Mouse (Mus musculus) Patski (cell line): ENCODE measurements around the gene Gadd45gip1. TPM values are rescaled to one million over a fixed set of nuclear protein-coding genes. Genes with fewer than 3 reads are reported as not detected.

Source experiments
- ATAC-seq: fragments of 100-300 bp; one replicate; pipeline ENCODE4 v1.8.0; 2021
- CTCF ChIA-PET: fragments of 350-600 bp; sonication (Branson Sonifier 250); formaldehyde crosslinking; loops from one replicate; lab custom pipeline; 2022; ENCODE audit warnings: inconsistent platforms; lab: Charles Lee
- POLR2A ChIA-PET: fragments of 350-600 bp; sonication (Branson Sonifier 250); formaldehyde crosslinking; loops from one replicate; lab custom pipeline; 2022; ENCODE audit warnings: antibody characterized with exemption, inconsistent platforms; lab: Charles Lee
- DNase-seq: peaks from one replicate; pipeline ENCODE4 v3.0.0-alpha.2; 2011; ENCODE audit warnings: low read depth, low spot score
- H3K27me3 ChIP-seq: fragments of 371-371 bp; one replicate; pipeline ENCODE4 v1.5.1; 2021
- CTCF ChIP-seq: fragments of 100-300 bp; IDR thresholded peaks from one replicate; pipeline ENCODE4 v1.5.1; 2021
- in situ Hi-C: fragments of 300-500 bp; cut with MboI; formaldehyde crosslinking; loops from 3 replicates; pipeline ENCODE4 v1.11.1; 2018; ENCODE audit warnings: low pct_unique_long_range_greater_than_20kb, mixed read lengths
- polyA plus RNA-seq: library from polyadenylated mRNA; unstranded; gene quantifications from one replicate; pipeline ENCODE4 v1.2.3, GENCODE M21; 2021

Gadd45gip1 gene
- polyA plus RNA-seq, 1 experiment from 2014 or later, result 31.8 TPM

- DNase-seq (no peak), ATAC-seq (peak; percentile 24)
- no peak for TF ChIP-seq CTCF
- no peaks in the 10 kb centered on the region for H3K27me3 ChIP-seq
- POLR2A ChIA-PET, result no interaction called here
- in situ Hi-C loops, result no loop called here
- CTCF ChIA-PET, result interaction anchor here (0.8 to 1.7 kb wide), 2 partner anchors 10 to 31 kb away, joined by 3 to 7 read pairs; no protein-coding TSS in a partner anchor
Measured at GRCm38 (mm10) chr8:84872309-84872965, 41.1 kb downstream of the Gadd45gip1 start.

DNA sequence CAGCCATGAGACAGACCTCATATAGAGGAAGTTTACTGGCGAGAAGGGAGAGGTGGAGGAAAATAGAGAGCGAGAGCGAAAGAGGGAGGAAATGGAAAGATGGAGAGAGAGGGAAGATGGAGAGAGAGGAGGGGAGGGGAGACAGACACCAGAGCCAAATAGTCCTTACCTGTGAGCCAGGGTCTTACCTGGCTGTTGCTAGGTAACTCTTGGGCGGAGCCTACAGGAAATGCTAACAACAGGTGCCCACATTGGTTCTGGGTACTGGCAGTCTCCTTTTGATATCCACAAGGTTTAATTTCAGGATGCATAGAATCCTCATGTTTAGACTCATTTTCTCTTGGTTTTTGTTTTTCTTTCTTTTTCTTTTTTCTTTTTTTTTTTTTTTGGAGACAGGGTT is 41.7 kb downstream of the Gadd45gip1 start:
- no peak for TF ChIP-seq CTCF
- no peak for ATAC-seq
- in situ Hi-C loops, result no loop called here
- CTCF ChIA-PET, result no interaction called here
- no peaks in the 10 kb centered on the region for H3K27me3 ChIP-seq
- POLR2A ChIA-PET, result no interaction called here
- no peak for DNase-seq

DNA sequence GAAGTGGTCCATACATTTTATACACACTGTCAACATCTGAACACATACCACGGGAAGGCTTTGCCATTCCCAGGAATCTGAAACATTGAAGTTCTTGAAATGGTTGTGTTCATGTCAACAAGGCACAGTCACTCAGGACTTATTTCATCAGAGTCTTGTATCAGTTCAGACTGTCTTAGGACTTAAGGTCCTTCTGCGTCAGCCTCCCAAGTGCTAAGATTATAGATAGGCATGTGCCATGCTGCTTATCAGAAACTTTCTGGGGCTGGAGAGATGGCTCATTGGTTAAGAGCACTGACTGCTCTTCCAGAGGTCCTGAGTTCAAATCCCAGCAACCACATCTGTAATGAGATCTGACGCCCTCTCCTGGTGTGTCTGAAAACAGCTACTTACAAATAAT is 43.0 kb downstream of the Gadd45gip1 start:
- in situ Hi-C loops, result no loop called here
- DNase-seq, result no peak
- TF ChIP-seq CTCF, result no peak
- no peak for ATAC-seq
- no peaks in the 10 kb centered on the region for H3K27me3 ChIP-seq
- POLR2A ChIA-PET, result interaction anchor here (1.3 kb wide), 1 partner anchor 28 kb away, joined by 4 read pairs; no protein-coding TSS in a partner anchor
- CTCF ChIA-PET, result interaction anchor here (1.3 to 1.4 kb wide), 4 partner anchors 9 to 18 kb away, joined by 3 to 4 read pairs (median 4); no protein-coding TSS in a partner anchor

DNA sequence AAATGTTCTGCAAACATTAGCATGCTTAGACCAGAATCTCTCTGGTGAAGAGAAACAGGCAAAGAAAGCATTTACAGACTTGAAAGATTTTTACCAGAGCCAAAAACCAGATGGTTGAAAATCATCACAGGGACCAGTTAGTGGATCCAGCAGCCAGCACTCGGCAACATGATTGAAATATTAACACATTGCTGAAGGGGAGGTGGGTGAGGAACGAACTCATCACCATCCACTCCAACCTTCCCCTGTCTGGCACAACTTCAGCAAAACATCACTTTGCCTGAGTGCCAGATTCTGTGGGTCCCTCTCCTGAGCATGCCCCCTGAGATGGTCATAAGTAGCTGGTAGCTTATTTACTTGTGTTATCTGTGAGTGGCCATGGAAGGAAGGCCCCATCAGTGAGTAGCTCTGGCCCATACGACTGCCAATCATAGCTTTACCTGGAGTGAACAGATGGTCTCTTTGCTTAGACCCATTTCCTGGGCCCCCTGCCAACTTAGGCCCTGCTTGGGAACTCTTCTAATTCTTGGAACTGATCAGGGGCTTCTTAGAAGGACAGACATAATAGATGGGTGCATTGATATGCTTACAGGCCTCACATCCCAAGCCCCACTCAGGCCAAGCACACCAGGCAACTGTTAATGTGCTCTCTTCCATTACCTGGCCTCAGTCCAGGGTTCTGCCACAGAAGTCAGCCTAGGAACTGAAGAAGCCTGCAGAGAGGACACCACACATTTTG is 46.1 kb downstream of the Gadd45gip1 start:
- ATAC-seq, result no peak
- ChIA-PET POLR2A (no interaction called here), CTCF (interaction anchor here (1.9 to 4.1 kb wide), 2 partner anchors 9 to 25 kb away, joined by 4 to 19 read pairs; partner anchors contain the start of gene Klf1)
- no peaks in the 10 kb centered on the region for H3K27me3 ChIP-seq
- TF ChIP-seq CTCF, result no peak
- DNase-seq, result no peak
- in situ Hi-C loops, result no loop called here

- in situ Hi-C loops, result no loop called here
- no peak for TF ChIP-seq CTCF
- POLR2A ChIA-PET, result no interaction called here
- DNase-seq (no peak), ATAC-seq (no peak)
- H3K27me3 ChIP-seq, result no peaks in the 10 kb centered on the region
- CTCF ChIA-PET, result interaction anchor here (4.1 kb wide), 1 partner anchor 23 kb away, joined by 19 read pairs; the partner anchor contains the start of gene Klf1
Measured at GRCm38 (mm10) chr8:84878915-84879314, 47.6 kb downstream of the Gadd45gip1 start.

GRCm38 (mm10) chr8:84884728-84885127 is 53.4 kb downstream of the Gadd45gip1 start:
- no peak for TF ChIP-seq CTCF
- ChIA-PET CTCF (no interaction called here), POLR2A (no interaction called here)
- in situ Hi-C loops, result no loop called here
- ATAC-seq (no peak), DNase-seq (no peak)
- no peaks in the 10 kb centered on the region for H3K27me3 ChIP-seq

Other genes with a start within 250 kb of the Gadd45gip1 start
- gene Ier2, start 168.7 kb upstream of the Gadd45gip1 start, polyA plus RNA-seq, result 113 TPM
- 106 TPM for gene Trmt1, start 145.2 kb upstream of the Gadd45gip1 start, polyA plus RNA-seq
- gene Nacc1, start 143.7 kb upstream of the Gadd45gip1 start, polyA plus RNA-seq, result 109 TPM
- 0.13 TPM for gene Lyl1, start 130.1 kb upstream of the Gadd45gip1 start, polyA plus RNA-seq
- 1.4 TPM for gene G430095P16Rik, start 108.5 kb upstream of the Gadd45gip1 start, polyA plus RNA-seq
- gene Nfix, start 31.2 kb upstream of the Gadd45gip1 start, polyA plus RNA-seq, result 32.5 TPM
- gene Dand5, start 8.7 kb upstream of the Gadd45gip1 start, polyA plus RNA-seq, result 12.5 TPM
- 126 TPM for gene Rad23a, start 9.1 kb downstream of the Gadd45gip1 start, polyA plus RNA-seq
- 1,232 TPM for gene Calr, start 15.4 kb downstream of the Gadd45gip1 start, polyA plus RNA-seq
- gene Farsa, start 25.5 kb downstream of the Gadd45gip1 start, polyA plus RNA-seq, result 79.6 TPM
- 6.0 TPM for gene Syce2, start 40.6 kb downstream of the Gadd45gip1 start, polyA plus RNA-seq
- gene Gcdh, start 62.4 kb downstream of the Gadd45gip1 start, polyA plus RNA-seq, result 55.5 TPM
- 0.28 TPM for gene Klf1, start 70.4 kb downstream of the Gadd45gip1 start, polyA plus RNA-seq
- gene Dnase2a, start 77.0 kb downstream of the Gadd45gip1 start, polyA plus RNA-seq, result 25.9 TPM
- 0.60 TPM for gene Mast1, start 105.8 kb downstream of the Gadd45gip1 start, polyA plus RNA-seq
- 0.22 TPM for gene Rtbdn, start 115.5 kb downstream of the Gadd45gip1 start, polyA plus RNA-seq
- 6.4 TPM for gene Gm49661, start 137.9 kb downstream of the Gadd45gip1 start, polyA plus RNA-seq
- 668 TPM for gene Prdx2, start 138.1 kb downstream of the Gadd45gip1 start, polyA plus RNA-seq
- gene Rnaseh2a, start 138.2 kb downstream of the Gadd45gip1 start, polyA plus RNA-seq, result 91.5 TPM
- 280 TPM for gene Junb, start 147.2 kb downstream of the Gadd45gip1 start, polyA plus RNA-seq
- gene Hook2, start 159.1 kb downstream of the Gadd45gip1 start, polyA plus RNA-seq, result 33.0 TPM
- 0.05 TPM for gene Best2, start 183.0 kb downstream of the Gadd45gip1 start, polyA plus RNA-seq
- gene Asna1, start 193.8 kb downstream of the Gadd45gip1 start, polyA plus RNA-seq, result 159 TPM
- 152 TPM for gene Trir, start 195.3 kb downstream of the Gadd45gip1 start, polyA plus RNA-seq
- 83.7 TPM for gene Tnpo2, start 205.4 kb downstream of the Gadd45gip1 start, polyA plus RNA-seq
- gene Fbxw9, start 228.5 kb downstream of the Gadd45gip1 start, polyA plus RNA-seq, result 32.7 TPM
- gene Gm5741, start 236.5 kb downstream of the Gadd45gip1 start, polyA plus RNA-seq, result 0.21 TPM
- gene Dhps, start 240.2 kb downstream of the Gadd45gip1 start, polyA plus RNA-seq, result 57.6 TPM
- gene Wdr83os, start 249.2 kb downstream of the Gadd45gip1 start, polyA plus RNA-seq, result 104 TPM
- 30.4 TPM for gene Wdr83, start 249.8 kb downstream of the Gadd45gip1 start, polyA plus RNA-seq